Mouse (Mus musculus) MEL (cell line): ENCODE data around the gene Gm4353. TPM values are rescaled to one million over a fixed set of nuclear protein-coding genes. Genes with fewer than 3 reads are reported as not detected.

ENCODE experiments used
- DNase-seq: peaks from one replicate; pipeline ENCODE4 v3.0.0; 2011; ENCODE audit warnings: low read depth, low spot score
- H3K27ac ChIP-seq: 2 replicates; pipeline ENCODE4 v1.5.1; 2012; ENCODE audit warnings: low read depth, mild to moderate bottlenecking, control low read depth, low read length, moderate library complexity; ENCODE audit not compliant: control insufficient read depth
- H3K27me3 ChIP-seq, 2 experiments: fragments of 150-350 bp in 1 of 2; sonication (generic) in 1 of 2; 2 replicates each; pipeline ENCODE4 v1.6.1; 2012; ENCODE audit warnings: low read length in 2 of 2, mild to moderate bottlenecking in 2 of 2, improper control_type of control experiment in 1 of 2, moderate library complexity in 1 of 2; ENCODE audit not compliant: insufficient read depth in 2 of 2, control insufficient read depth in 1 of 2
- H3K36me3 ChIP-seq, 2 experiments: 2 replicates each; pipeline ENCODE4 v1.6.1; 2012 to 2014; ENCODE audit warnings: low read length in 2 of 2, improper control_type of control experiment in 1 of 2, inconsistent platforms in 1 of 2, mild to moderate bottlenecking in 1 of 2; ENCODE audit not compliant: insufficient read depth in 2 of 2, control insufficient read depth in 1 of 2
- H3K4me1 ChIP-seq, 2 experiments: fragments of 150-350 bp in 1 of 2; sonication (generic) in 1 of 2; 2 replicates each; pipeline ENCODE4 v1.6.1; 2012; ENCODE audit warnings: low read length in 2 of 2, improper control_type of control experiment in 1 of 2, mild to moderate bottlenecking in 1 of 2; ENCODE audit not compliant: insufficient read depth in 2 of 2, control insufficient read depth in 1 of 2
- H3K4me3 ChIP-seq, 2 experiments: fragments of 150-350 bp in 1 of 2; sonication (generic) in 1 of 2; 2 replicates each; pipeline ENCODE4 v1.5.1; 2012; ENCODE audit warnings: low read depth in 2 of 2, low read length in 2 of 2, mild to moderate bottlenecking in 2 of 2, moderate library complexity in 2 of 2, control low read depth in 1 of 2, improper control_type of control experiment in 1 of 2; ENCODE audit not compliant: control insufficient read depth in 1 of 2, insufficient read depth in 1 of 2
- H3K79me2 ChIP-seq: 2 replicates; pipeline ENCODE4 v1.6.1; 2012; ENCODE audit warnings: mild to moderate bottlenecking, low read length, moderate library complexity; ENCODE audit not compliant: control insufficient read depth, poor library complexity, insufficient read depth
- H3K9ac ChIP-seq: 2 replicates; pipeline ENCODE4 v1.6.1; 2012; ENCODE audit warnings: low read depth, mild to moderate bottlenecking, control low read depth, low read length, moderate library complexity; ENCODE audit not compliant: control insufficient read depth, poor library complexity, severe bottlenecking
- H3K9me3 ChIP-seq: fragments of 150-350 bp; sonication (generic); replicated peaks from 2 replicates; pipeline ENCODE4 v1.6.1; 2012; ENCODE audit warnings: mild to moderate bottlenecking, low read length, improper control_type of control experiment, moderate library complexity; ENCODE audit not compliant: insufficient read depth
- CHD1 ChIP-seq: IDR thresholded peaks from 2 replicates; pipeline ENCODE4 v1.6.1; 2012; ENCODE audit warnings: low read depth, mild to moderate bottlenecking, inconsistent platforms, low read length, improper control_type of control experiment
- CTCF ChIP-seq, 3 experiments: IDR thresholded peaks in 2 of 3; conservative IDR thresholded peaks in 1 of 3; 2 replicates each; pipeline ENCODE4 v1.5.1; 2011 to 2012; ENCODE audit warnings: low read length in 3 of 3, low read depth in 2 of 3, mild to moderate bottlenecking in 2 of 3, improper control_type of control experiment in 1 of 3, inconsistent platforms in 1 of 3, mixed read lengths in 1 of 3, moderate library complexity in 1 of 3; ENCODE audit not compliant: control insufficient read depth in 1 of 3, insufficient read depth in 1 of 3, poor library complexity in 1 of 3, severe bottlenecking in 1 of 3
- GABPA ChIP-seq: IDR thresholded peaks from 2 replicates; pipeline ENCODE4 v1.6.1; 2012; ENCODE audit warnings: low read depth, mild to moderate bottlenecking, inconsistent platforms, low read length, improper control_type of control experiment, moderate library complexity
- MAZ ChIP-seq: IDR thresholded peaks from 2 replicates; pipeline ENCODE4 v1.6.1; 2012; ENCODE audit warnings: low read depth, mild to moderate bottlenecking, inconsistent platforms, low read length, improper control_type of control experiment
- MEF2A ChIP-seq: IDR thresholded peaks from 2 replicates; pipeline ENCODE4 v1.6.1; 2014; ENCODE audit warnings: low read depth, mild to moderate bottlenecking, inconsistent platforms, low read length, improper control_type of control experiment; ENCODE audit not compliant: poor library complexity, insufficient replicate concordance, severe bottlenecking; ENCODE audit errors: extremely low read depth
- MYC ChIP-seq: IDR thresholded peaks from 2 replicates; pipeline ENCODE4 v1.6.1; 2011; ENCODE audit warnings: low read depth, mild to moderate bottlenecking, low read length, improper control_type of control experiment, moderate library complexity
- NRF1 ChIP-seq: IDR thresholded peaks from 2 replicates; pipeline ENCODE4 v1.6.1; 2014; ENCODE audit warnings: low read depth, mild to moderate bottlenecking, inconsistent platforms, low read length, improper control_type of control experiment, moderate library complexity; ENCODE audit not compliant: poor library complexity, insufficient read depth, severe bottlenecking
- POLR2AphosphoS2 ChIP-seq: IDR thresholded peaks from 2 replicates; pipeline ENCODE4 v1.6.1; 2011; ENCODE audit warnings: low read length, improper control_type of control experiment
- RAD21 ChIP-seq: IDR thresholded peaks from 2 replicates; pipeline ENCODE4 v1.6.1; 2011; ENCODE audit warnings: mild to moderate bottlenecking, low read depth, low read length, improper control_type of control experiment
- TCF12 ChIP-seq: IDR thresholded peaks from 2 replicates; pipeline ENCODE4 v1.6.1; 2014; ENCODE audit warnings: low read depth, mild to moderate bottlenecking, inconsistent platforms, low read length, improper control_type of control experiment, moderate library complexity
- UBTF ChIP-seq: IDR thresholded peaks from 2 replicates; pipeline ENCODE4 v1.6.1; 2012; ENCODE audit warnings: low read depth, mild to moderate bottlenecking, inconsistent platforms, low read length, improper control_type of control experiment, moderate library complexity, borderline replicate concordance; ENCODE audit not compliant: insufficient read depth
- ZC3H11A ChIP-seq: IDR thresholded peaks from 2 replicates; pipeline ENCODE4 v1.6.1; 2012; ENCODE audit warnings: low read depth, mild to moderate bottlenecking, inconsistent platforms, low read length, improper control_type of control experiment
- ZKSCAN1 ChIP-seq: IDR thresholded peaks from 2 replicates; pipeline ENCODE4 v1.6.1; 2012; ENCODE audit warnings: low read depth, mild to moderate bottlenecking, inconsistent platforms, low read length, improper control_type of control experiment, moderate library complexity
- polyA plus RNA-seq, 2 experiments: library from polyadenylated mRNA; stranded (reverse) in 1 of 2; unstranded in 1 of 2; fragments of >175 nt in 1 of 2; fragments of >200 nt in 1 of 2; gene quantifications; 2 replicates each; pipeline versions ENCODE4 v1.2.1 to v1.2.4; 2012; ENCODE audit warnings: low replicate concordance in 2 of 2, low read depth in 1 of 2; ENCODE audit not compliant: insufficient read length in 2 of 2, insufficient read depth in 1 of 2, missing spikeins in 1 of 2
- total RNA-seq: library from RNA; depleted of rRNA; stranded (reverse); fragments of 300-350 nt; gene quantifications from 2 replicates; pipeline ENCODE4 v1.2.3, GENCODE M21; 2012

Gene Gm4353
- total and polyA plus RNA-seq, 3 experiments = 21.0 to 22.7 TPM; not detected in 1

- no peak for TF ChIP-seq MEF2A
- TF ChIP-seq ZC3H11A = no peak
- TF ChIP-seq ZKSCAN1 = no peak
Observed at GRCm38 (mm10) chr7:116092710-116093465, 8.5 kb upstream of the Gm4353 start (continued).

- DNase-seq = no peak
- Histone ChIP-seq H3K9me3 (no peaks in the 10 kb centered on the region), H3K36me3 (no peaks in the 10 kb centered on the region), H3K79me2 (no peaks in the 10 kb centered on the region), H3K9ac (no peak overlapping the region), H3K27ac (no peak overlapping the region), H3K4me3 (no peak overlapping the region), H3K4me1 (no peaks in the 10 kb centered on the region), H3K27me3 (no peaks in the 10 kb centered on the region; a peak in 1 of 4 replicates)
- TF ChIP-seq RAD21 = peak; percentile 14
- no peak for TF ChIP-seq GABPA
- TF ChIP-seq CTCF (IDR thresholded peaks at IDR 0.05 in 2 of 3, conservative IDR thresholded peaks at IDR 0.05 in 1 of 3; ENCODE audit: control insufficient read depth in 1 of 3, insufficient read depth in 1 of 3, low read depth in 2 of 3, low read length in 3 of 3, poor library complexity in 1 of 3, severe bottlenecking in 1 of 3) = peak in 1 of 3 experiments; percentile 13; a peak in 1 of 6 replicates
- no peak for TF ChIP-seq NRF1
- TF ChIP-seq MAZ = no peak
- TF ChIP-seq MYC = no peak
- TF ChIP-seq POLR2AphosphoS2 = no peak
- no peak for TF ChIP-seq TCF12
Observed at GRCm38 (mm10) chr7:116060739-116061138, 23.7 kb downstream of the Gm4353 start.

GRCm38 (mm10) chr7:116040470-116041019 lies 43.9 kb downstream of the Gm4353 start:
- Histone ChIP-seq H3K79me2 (no peaks in the 10 kb centered on the region), H3K4me1 (no peaks in the 10 kb centered on the region), H3K9ac (no peak overlapping the region), H3K27ac (no peak overlapping the region), H3K4me3 (no peak overlapping the region), H3K9me3 (no peaks in the 10 kb centered on the region), H3K27me3 (peaks cover 4 to 10% of the 10 kb centered on the region in 2 experiments), H3K36me3 (no peaks in the 10 kb centered on the region)
- DNase-seq = peak; percentile 5
- no peak for TF ChIP-seq UBTF
- TF ChIP-seq CHD1 = no peak
